ENCODE assay signal across 8 mouse cellular contexts in the genomic region with DNA sequence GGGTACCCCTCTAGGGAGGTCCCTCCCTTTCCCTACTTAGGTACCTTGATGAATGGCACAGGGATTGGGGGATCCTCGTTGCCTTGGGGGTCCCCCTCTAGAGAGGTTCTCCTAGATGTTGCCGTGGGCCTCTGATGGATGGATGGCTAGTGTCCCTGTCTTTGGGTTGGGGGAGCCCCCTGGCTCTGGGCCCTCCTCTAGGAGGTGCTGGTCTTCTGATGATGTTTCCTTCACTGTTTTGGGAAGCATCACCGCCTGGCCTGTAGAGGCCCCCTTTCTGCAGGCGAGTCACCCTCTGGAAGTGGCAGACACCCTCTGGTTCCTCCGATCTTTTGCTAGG. TPM values are rescaled to one million over a fixed set of nuclear protein-coding genes. Genes with fewer than 3 reads are reported as not detected.
DNase-seq lines count a peak whose midpoint lies in the region; ATAC-seq lines count a peak whose summit lies in the region.

No protein-coding gene starts in this region.

- peaks cover 10% of the 10 kb centered on the region for H3K4me1 ChIP-seq in lung, embryonic 16.5 days (replicated peaks; ENCODE audit: control insufficient read depth, insufficient read depth, low read length)
- peaks cover 48% of the 10 kb centered on the region for H3K4me1 ChIP-seq in erythroblast, embryonic 14.5 days (ENCODE audit: control insufficient read depth)
- H3K4me1 ChIP-seq in neural tube, embryonic 12.5 days, result peaks cover 20% of the 10 kb centered on the region

- 9% methylated on average over 5 of the region's 5 CpGs for WGBS in lung, embryonic 16.5 days
- 23% methylated on average over 5 of the region's 5 CpGs for WGBS in neural tube, embryonic 12.5 days

- H3K27ac ChIP-seq in lung, embryonic 16.5 days (ENCODE audit: low read length), result 0 out of 2 replicates have a peak overlapping the region, but pooled peaks have one; percentile 10
- H3K27ac ChIP-seq in neural tube, embryonic 12.5 days, result peak overlapping the region; percentile 28; the same call in 1 of the 2 replicates

- no peak; the same call in 1 of the 2 replicates for ATAC-seq in lung, embryonic 16.5 days (ENCODE audit: low read depth)
- no peak for ATAC-seq in neural tube, embryonic 12.5 days (ENCODE audit: low FRiP score, low read depth)

- H3K4me3 ChIP-seq in lung, embryonic 16.5 days (ENCODE audit: low read length), result peak overlapping the region; percentile 64
- H3K4me3 ChIP-seq in erythroblast, embryonic 14.5 days (replicated peaks), result peak overlapping the region; percentile 92
- peak overlapping the region; percentile 64 for H3K4me3 ChIP-seq in neural tube, embryonic 12.5 days

- H3K9me3 ChIP-seq in lung, embryonic 16.5 days (ENCODE audit: control insufficient read depth, low read length), result no peaks in the 10 kb centered on the region
- H3K9me3 ChIP-seq in erythroblast, embryonic 14.5 days (ENCODE audit: control insufficient read depth, low read length), result no peaks in the 10 kb centered on the region
- H3K9me3 ChIP-seq in neural tube, embryonic 12.5 days, result no peaks in the 10 kb centered on the region

- peak overlapping the region; percentile 81 for H3K4me2 ChIP-seq in lung, embryonic 16.5 days (ENCODE audit: low read depth, low read length)
- peak overlapping the region; percentile 72 for H3K4me2 ChIP-seq in neural tube, embryonic 12.5 days (replicated peaks)

- DNase-seq in cerebellum, adult 11 months, result peak; percentile 42
- no peak for DNase-seq in cerebellum, adult 9-11 months
- no peak for DNase-seq in lung, postnatal 36 days
- peak; percentile 24 to 41 for DNase-seq in kidney, postnatal 4 days
- no peak for DNase-seq in ovary, adult 18-20 months (ENCODE audit: low spot score)

- H3K27me3 ChIP-seq in lung, embryonic 16.5 days (ENCODE audit: control insufficient read depth, insufficient read depth, low read depth, low read length), result no peaks in the 10 kb centered on the region
- H3K27me3 ChIP-seq in erythroblast, embryonic 14.5 days (ENCODE audit: control insufficient read depth), result no peaks in the 10 kb centered on the region
- H3K27me3 ChIP-seq in neural tube, embryonic 12.5 days (replicated peaks), result no peaks in the 10 kb centered on the region

- no peaks in the 10 kb centered on the region for H3K36me3 ChIP-seq in lung, embryonic 16.5 days (ENCODE audit: control insufficient read depth, insufficient read depth, low read length)
- peaks cover 6% of the 10 kb centered on the region; the same call in 1 of the 2 replicates for H3K36me3 ChIP-seq in erythroblast, embryonic 14.5 days (ENCODE audit: control insufficient read depth)
- H3K36me3 ChIP-seq in neural tube, embryonic 12.5 days, result no peaks in the 10 kb centered on the region

- peak overlapping the region; percentile 67 for H3K9ac ChIP-seq in lung, embryonic 16.5 days (ENCODE audit: low read length)
- H3K9ac ChIP-seq in neural tube, embryonic 12.5 days, result peak overlapping the region; percentile 68

RNA-seq across cellular contexts. Expression of gene Aacs, which starts 0.6 kb away (rescaled TPM):
- polyA plus RNA-seq in lung, embryonic 16.5 days (2015; fragmentation: Nextera tagmentation; extraction: Ambion mirVana), result 31.2 and 31.8 TPM in 2 replicates
- 0.25 and 0.32 TPM in 2 replicates for polyA plus RNA-seq in erythroblast, embryonic 14.5 days (2012)
- 63.1 and 67.5 TPM in 2 replicates for polyA plus RNA-seq in neural tube, embryonic 12.5 days (2016; fragmentation: Nextera tagmentation; extraction: Ambion mirVana)

RNA-seq across cellular contexts. Expression of gene Bri3bp, which starts 34.9 kb away (rescaled TPM):
- polyA plus RNA-seq in lung, embryonic 16.5 days (2015; fragmentation: Nextera tagmentation; extraction: Ambion mirVana), result 29.1 and 31.9 TPM in 2 replicates
- polyA plus RNA-seq in erythroblast, embryonic 14.5 days (2012), result 0.16 and 0.38 TPM in 2 replicates
- polyA plus RNA-seq in neural tube, embryonic 12.5 days (2016; fragmentation: Nextera tagmentation; extraction: Ambion mirVana), result 37.0 and 39.2 TPM in 2 replicates

RNA-seq across cellular contexts. Expression of gene Dhx37, which starts 42.3 kb away (rescaled TPM):
- 10.1 and 10.6 TPM in 2 replicates for polyA plus RNA-seq in lung, embryonic 16.5 days (2015; fragmentation: Nextera tagmentation; extraction: Ambion mirVana)
- 0.95 and 1.0 TPM in 2 replicates for polyA plus RNA-seq in erythroblast, embryonic 14.5 days (2012)
- 15.0 and 15.6 TPM in 2 replicates for polyA plus RNA-seq in neural tube, embryonic 12.5 days (2016; fragmentation: Nextera tagmentation; extraction: Ambion mirVana)

RNA-seq across cellular contexts. Expression of gene Tmem132b, which starts 55.3 kb away (rescaled TPM):
- polyA plus RNA-seq in lung, embryonic 16.5 days (2015; fragmentation: Nextera tagmentation; extraction: Ambion mirVana), result not detected in 2 replicates
- polyA plus RNA-seq in erythroblast, embryonic 14.5 days (2012), result 0.09 TPM in 1 of 2 replicates, not detected in the other
- polyA plus RNA-seq in neural tube, embryonic 12.5 days (2016; fragmentation: Nextera tagmentation; extraction: Ambion mirVana), result 2.7 and 3.1 TPM in 2 replicates

Comparison
In these comparisons a context has a peak if more than half of its experiments do, and no peak if none do; other contexts are left out.
1. DNase-seq: peak in cerebellum, adult 11 months (single experiment) and kidney, postnatal 4 days (2 of 2); none in cerebellum, adult 9-11 months (single experiment), lung, postnatal 36 days (single experiment) and ovary, adult 18-20 months (single experiment).
2. RNA of gene Aacs, which starts 0.6 kb away (polyA plus RNA-seq): 63.1 to 67.5 TPM in neural tube, embryonic 12.5 days and 31.2 to 31.8 TPM in lung, embryonic 16.5 days; 0.25 to 0.32 TPM in erythroblast, embryonic 14.5 days; every median in the first group is over 10 times any median in the second.
3. RNA of gene Bri3bp, which starts 34.9 kb away (polyA plus RNA-seq): 37.0 to 39.2 TPM in neural tube, embryonic 12.5 days and 29.1 to 31.9 TPM in lung, embryonic 16.5 days; 0.16 to 0.38 TPM in erythroblast, embryonic 14.5 days; every median in the first group is over 10 times any median in the second.
4. Peak in every context shown above with its lines, with median percentiles within 50 percentile points of each other: H3K4me3 ChIP-seq.